Mouse (Mus musculus): ENCODE results near the gene Spred2. TPM values are rescaled to one million over a fixed set of nuclear protein-coding genes. Genes with fewer than 3 reads are reported as not detected.
A peak's percentile ranks its signal among the peaks of the same experiment; 100 is the strongest.

Gene Spred2
- polyA plus RNA-seq, 2 experiments: 1.0 to 3.1 TPM

- TF ChIP-seq CTCF (IDR thresholded peaks at IDR 0.05; ENCODE audit: low read depth) (no peak), EP300 (IDR thresholded peaks at IDR 0.05; ENCODE audit: low read depth) (no peak)
- no peaks in the 10 kb centered on the region for H3K9me3 ChIP-seq (ENCODE audit: control insufficient read depth, low read length)
- 38% methylated on average over 6 of the region's 6 CpGs for WGBS (ENCODE audit: insufficient replicate concordance)
- H3K36me3 ChIP-seq (replicated peaks; ENCODE audit: control insufficient read depth, insufficient read depth, low read depth): no peaks in the 10 kb centered on the region
- ATAC-seq (ENCODE audit: insufficient read depth) (0 out of 2 replicates have a peak, but pooled peaks have one; percentile 11), DNase-seq (ENCODE audit: low read depth in 3 of 3, low spot score in 3 of 3) (no peak)
- no peak overlapping the region for H3K4me2 ChIP-seq (ENCODE audit: low read depth)
- H3K9ac ChIP-seq (replicated peaks): no peak overlapping the region
- H3K27me3 ChIP-seq (ENCODE audit: control insufficient read depth, insufficient read depth, low read length): no peaks in the 10 kb centered on the region
- H3K4me1 ChIP-seq (replicated peaks; ENCODE audit: control insufficient read depth in 2 of 2, insufficient read depth in 2 of 2, low read length in 1 of 2): peaks cover 4 to 9% of the 10 kb centered on the region in 2 experiments; a peak in 3 of 4 replicates
- no peak overlapping the region for H3K4me3 ChIP-seq (ENCODE audit: insufficient read depth in 1 of 2, low read depth in 2 of 2, low read length in 2 of 2)
- H3K27ac ChIP-seq: no peak overlapping the region
Observed at GRCm38 (mm10) chr11:20041164-20041920, 117.2 kb downstream of the Spred2 start.

GRCm38 (mm10) chr11:20042106-20042505 lies 117.9 kb downstream of the Spred2 start:
- H3K4me1 ChIP-seq (replicated peaks; ENCODE audit: control insufficient read depth in 2 of 2, insufficient read depth in 2 of 2, low read length in 1 of 2): peaks cover 4 to 9% of the 10 kb centered on the region in 2 experiments; a peak in 3 of 4 replicates
- H3K36me3 ChIP-seq (replicated peaks; ENCODE audit: control insufficient read depth, insufficient read depth, low read depth): no peaks in the 10 kb centered on the region
- no peaks in the 10 kb centered on the region for H3K9me3 ChIP-seq (ENCODE audit: control insufficient read depth, low read length)
- no peak overlapping the region for H3K4me2 ChIP-seq (ENCODE audit: low read depth)
- no peak overlapping the region for H3K9ac ChIP-seq (replicated peaks)
- no peak overlapping the region for H3K27ac ChIP-seq
- no peak for DNase-seq (ENCODE audit: low read depth in 3 of 3, low spot score in 3 of 3)
- H3K27me3 ChIP-seq (ENCODE audit: control insufficient read depth, insufficient read depth, low read length): no peaks in the 10 kb centered on the region
- ATAC-seq (ENCODE audit: insufficient read depth): no peak
- TF ChIP-seq CTCF (IDR thresholded peaks at IDR 0.05; ENCODE audit: low read depth) (no peak), EP300 (IDR thresholded peaks at IDR 0.05; ENCODE audit: low read depth) (no peak)
- WGBS (ENCODE audit: insufficient replicate concordance): 65% methylated on average over 4 of the region's 4 CpGs
- H3K4me3 ChIP-seq (ENCODE audit: insufficient read depth in 1 of 2, low read depth in 2 of 2, low read length in 2 of 2): no peak overlapping the region

- TF ChIP-seq CTCF (IDR thresholded peaks at IDR 0.05; ENCODE audit: low read depth) (no peak), EP300 (IDR thresholded peaks at IDR 0.05; ENCODE audit: low read depth) (peak; percentile 67)
- Histone ChIP-seq H3K9me3 (ENCODE audit: control insufficient read depth, low read length) (no peaks in the 10 kb centered on the region), H3K4me2 (ENCODE audit: low read depth) (no peak overlapping the region), H3K4me1 (replicated peaks; ENCODE audit: control insufficient read depth in 2 of 2, insufficient read depth in 2 of 2, low read length in 1 of 2) (peaks cover 4 to 9% of the 10 kb centered on the region in 2 experiments; a peak in 3 of 4 replicates), H3K36me3 (replicated peaks; ENCODE audit: control insufficient read depth, insufficient read depth, low read depth) (no peaks in the 10 kb centered on the region), H3K27me3 (ENCODE audit: control insufficient read depth, insufficient read depth, low read length) (no peaks in the 10 kb centered on the region), H3K27ac (no peak overlapping the region), H3K9ac (replicated peaks) (no peak overlapping the region), H3K4me3 (ENCODE audit: insufficient read depth in 1 of 2, low read depth in 2 of 2, low read length in 2 of 2) (no peak overlapping the region)
- WGBS (ENCODE audit: insufficient replicate concordance): 30% methylated on average over 4 of the region's 4 CpGs
- DNase-seq (ENCODE audit: low read depth in 3 of 3, low spot score in 3 of 3) (peak in 1 of 3 experiments; percentile 32), ATAC-seq (ENCODE audit: insufficient read depth) (peak; percentile 72)
Observed at GRCm38 (mm10) chr11:20043256-20043655, 119.1 kb downstream of the Spred2 start.

- no peak overlapping the region for H3K27ac ChIP-seq
- no peak overlapping the region for H3K9ac ChIP-seq (replicated peaks)
- H3K4me3 ChIP-seq (ENCODE audit: insufficient read depth in 1 of 2, low read depth in 2 of 2, low read length in 2 of 2): no peak overlapping the region
- H3K36me3 ChIP-seq (replicated peaks; ENCODE audit: control insufficient read depth, insufficient read depth, low read depth): no peaks in the 10 kb centered on the region
- no peaks in the 10 kb centered on the region for H3K9me3 ChIP-seq (ENCODE audit: control insufficient read depth, low read length)
- peaks cover 4 to 9% of the 10 kb centered on the region in 2 experiments; a peak in 3 of 4 replicates for H3K4me1 ChIP-seq (replicated peaks; ENCODE audit: control insufficient read depth in 2 of 2, insufficient read depth in 2 of 2, low read length in 1 of 2)
- TF ChIP-seq CTCF (IDR thresholded peaks at IDR 0.05; ENCODE audit: low read depth) (peak; percentile 52), EP300 (IDR thresholded peaks at IDR 0.05; ENCODE audit: low read depth) (no peak)
- DNase-seq (ENCODE audit: low read depth in 3 of 3, low spot score in 3 of 3): no peak
- WGBS (ENCODE audit: insufficient replicate concordance): 58% methylated on average over 3 of the region's 3 CpGs
- no peak overlapping the region for H3K4me2 ChIP-seq (ENCODE audit: low read depth)
- no peaks in the 10 kb centered on the region for H3K27me3 ChIP-seq (ENCODE audit: control insufficient read depth, insufficient read depth, low read length)
- ATAC-seq (ENCODE audit: insufficient read depth): no peak
Observed at GRCm38 (mm10) chr11:20045586-20045985, 121.4 kb downstream of the Spred2 start.

DNA sequence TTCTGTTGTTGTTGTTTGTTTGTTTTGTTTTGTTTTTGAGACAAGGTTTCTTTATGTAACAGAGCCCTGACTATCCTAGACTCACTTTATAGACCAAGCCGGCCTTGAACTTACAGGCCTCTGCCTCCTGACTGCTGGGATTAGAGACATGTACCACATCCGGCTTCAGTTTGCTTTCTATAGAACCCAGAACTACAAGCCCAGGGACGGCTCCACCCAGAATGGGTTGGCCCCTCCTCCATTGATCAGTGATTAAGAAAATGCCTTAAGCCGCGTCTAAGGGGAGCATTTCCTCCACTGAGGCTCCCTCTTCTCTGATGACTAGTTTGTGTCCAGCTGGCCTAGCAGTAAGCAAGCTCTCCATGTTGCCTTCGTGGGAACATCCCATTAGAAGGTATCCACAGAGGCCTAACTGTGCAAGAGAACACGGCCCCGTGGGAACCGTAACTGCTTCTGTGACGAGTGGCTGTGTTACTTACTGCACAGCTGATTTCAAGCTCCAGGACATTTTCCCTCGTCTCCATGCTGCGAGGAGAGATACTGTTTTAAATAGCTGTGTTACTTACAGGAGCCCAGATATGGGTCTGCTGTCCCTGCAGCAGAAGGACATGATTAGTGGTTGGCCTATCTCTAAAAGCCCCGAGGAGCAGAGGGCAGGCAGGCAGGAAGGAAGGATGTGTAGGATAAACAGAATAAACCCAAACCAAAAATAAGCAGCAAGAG lies 128.8 kb downstream of the Spred2 start:
- Histone ChIP-seq H3K4me3 (ENCODE audit: insufficient read depth in 1 of 2, low read depth in 2 of 2, low read length in 2 of 2) (no peak overlapping the region), H3K36me3 (replicated peaks; ENCODE audit: control insufficient read depth, insufficient read depth, low read depth) (no peaks in the 10 kb centered on the region; the same call in 1 of the 2 replicates), H3K4me1 (replicated peaks; ENCODE audit: control insufficient read depth in 2 of 2, insufficient read depth in 2 of 2, low read length in 1 of 2) (peaks cover 3 to 10% of the 10 kb centered on the region in 2 experiments; a peak in 3 of 4 replicates), H3K9me3 (ENCODE audit: control insufficient read depth, low read length) (no peaks in the 10 kb centered on the region), H3K27me3 (ENCODE audit: control insufficient read depth, insufficient read depth, low read length) (no peaks in the 10 kb centered on the region), H3K27ac (no peak overlapping the region), H3K9ac (replicated peaks) (no peak overlapping the region), H3K4me2 (ENCODE audit: low read depth) (peak overlapping the region; percentile 29)
- WGBS (ENCODE audit: insufficient replicate concordance): 23% methylated on average over 13 of the region's 13 CpGs
- no peak for DNase-seq (ENCODE audit: low read depth in 3 of 3, low spot score in 3 of 3)
- TF ChIP-seq CTCF (IDR thresholded peaks at IDR 0.05; ENCODE audit: low read depth) (no peak), EP300 (IDR thresholded peaks at IDR 0.05; ENCODE audit: low read depth) (no peak; the same call in 1 of the 2 replicates)
- ATAC-seq (ENCODE audit: insufficient read depth): peak; percentile 73; the same call in 1 of the 2 replicates
